Mouse (Mus musculus): ENCODE results near the gene Capn13.

DNA sequence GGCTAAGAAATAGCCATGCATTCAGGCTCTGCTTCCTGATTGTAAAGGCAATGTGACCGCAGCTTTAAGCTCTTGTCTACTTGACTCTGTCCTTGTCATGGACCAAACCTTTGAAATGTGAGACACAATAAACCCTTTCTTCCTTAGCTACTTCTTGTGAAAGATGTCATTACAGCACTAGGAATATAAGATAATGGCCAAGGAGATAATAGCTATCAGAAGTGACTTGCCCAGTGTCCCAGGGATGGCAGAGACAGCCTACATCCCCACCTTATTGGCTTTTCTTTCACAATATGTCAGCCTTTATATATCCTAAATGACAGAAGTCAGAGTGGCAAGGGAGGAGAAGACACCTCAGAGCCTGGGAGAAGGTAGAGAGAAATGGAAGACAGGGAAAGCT is 31.4 kb upstream of the Capn13 start:
- TF ChIP-seq CTCF (IDR thresholded peaks at IDR 0.05; ENCODE audit: low read depth) (no peak), EP300 (IDR thresholded peaks at IDR 0.05; ENCODE audit: low read depth) (no peak)

All from liver, embryonic 14.5 days (tissue).